Mouse (Mus musculus) neural tube, embryonic 13.5 days (tissue): ENCODE results near the gene Kpna6. TPM values are rescaled to one million over a fixed set of nuclear protein-coding genes. Genes with fewer than 3 reads are reported as not detected.
"Not testable (repeated sequence)": the region's sequence is repeated elsewhere in the genome, so short reads cannot be mapped to it uniquely, and the experiment has no call there.

ENCODE experiments used
- ATAC-seq: fragments of 200-750 bp; cut with Nextera tagmentation; 2 replicates; pipeline ENCODE4 v1.8.0; 2017; ENCODE audit warnings: low read depth, mild to moderate bottlenecking, moderate TSS enrichment, moderate library complexity
- H3K27ac ChIP-seq: fragments of 300-500 bp; sonication (generic); replicated peaks from 2 replicates; pipeline ENCODE4 v1.5.1; 2015; ENCODE audit warnings: moderate library complexity, mild to moderate bottlenecking, inconsistent platforms
- H3K27me3 ChIP-seq: fragments of 300-500 bp; sonication (generic); 2 replicates; pipeline ENCODE4 v1.6.1; 2015; ENCODE audit warnings: mild to moderate bottlenecking, inconsistent platforms
- H3K36me3 ChIP-seq: fragments of 300-500 bp; sonication (generic); 2 replicates; pipeline ENCODE4 v1.6.1; 2015; ENCODE audit warnings: mild to moderate bottlenecking, inconsistent platforms
- H3K4me1 ChIP-seq: fragments of 300-500 bp; sonication (generic); replicated peaks from 2 replicates; pipeline ENCODE4 v1.6.1; 2015; ENCODE audit warnings: inconsistent platforms
- H3K4me2 ChIP-seq: fragments of 300-500 bp; sonication (generic); 2 replicates; pipeline ENCODE4 v1.6.1; 2015; ENCODE audit warnings: inconsistent platforms, mild to moderate bottlenecking, moderate library complexity
- H3K4me3 ChIP-seq: fragments of 300-500 bp; sonication (generic); 2 replicates; pipeline ENCODE4 v1.5.1; 2015; ENCODE audit warnings: mild to moderate bottlenecking, inconsistent platforms
- H3K9ac ChIP-seq: fragments of 300-500 bp; sonication (generic); 2 replicates; pipeline ENCODE4 v1.6.1; 2015; ENCODE audit warnings: moderate library complexity, mild to moderate bottlenecking, inconsistent platforms
- H3K9me3 ChIP-seq: fragments of 300-500 bp; sonication (generic); 2 replicates; pipeline ENCODE4 v1.6.1; 2016; ENCODE audit warnings: inconsistent platforms
- WGBS: fragments of 180-500 bp; shearing (Covaris S2); methylation state at CpG from one replicate; pipeline ENCODE4 v1.1.7; 2015; 5-methylcytosine and 5-hydroxymethylcytosine counted together
- polyA plus RNA-seq: library from polyadenylated mRNA; unstranded; fragments of >200 nt; fragmentation: Nextera tagmentation; extraction: Ambion mirVana; gene quantifications from 2 replicates; pipeline ENCODE4 v1.2.1, GENCODE M21; 2015

The Kpna6 gene
- polyA plus RNA-seq = 14.7 and 16.2 TPM in 2 replicates

DNA sequence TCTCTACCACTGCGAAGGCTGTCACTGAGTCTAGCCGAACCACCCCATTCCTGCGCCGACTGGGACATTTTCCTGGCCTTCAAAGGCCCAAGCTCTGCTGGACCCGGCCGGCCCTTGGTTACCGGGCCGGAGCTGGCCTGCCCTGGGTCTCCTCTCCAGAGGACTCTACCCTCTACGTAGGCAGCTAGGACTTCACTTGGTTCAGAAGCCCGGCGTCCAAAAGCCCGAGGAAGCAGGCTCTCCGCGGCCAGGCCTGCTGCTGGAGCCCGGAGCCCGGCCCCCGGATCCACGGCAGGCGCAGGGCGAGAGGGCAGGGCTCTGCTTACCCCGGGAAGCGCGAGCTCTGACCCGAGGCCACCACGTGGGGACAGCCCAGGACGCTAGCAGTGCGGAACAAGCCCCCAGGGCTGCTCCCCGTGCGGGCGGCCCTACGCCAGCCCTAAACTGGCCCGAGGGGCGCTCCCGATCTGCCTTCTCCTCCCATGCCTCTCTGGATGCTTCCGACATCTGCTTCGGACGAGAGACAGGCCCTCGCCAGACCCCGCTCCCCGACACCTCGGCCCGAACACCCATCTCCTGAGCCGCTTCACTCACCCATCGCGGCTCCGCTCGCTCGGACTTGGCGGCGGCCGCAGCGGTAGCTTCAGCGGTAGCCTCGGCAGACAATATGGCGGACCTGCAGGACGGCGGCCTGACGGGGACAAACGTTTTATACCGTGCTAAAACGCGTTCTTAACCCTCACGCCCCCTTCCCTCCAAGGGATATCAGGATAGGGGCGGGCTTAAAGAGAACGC is at the start of gene Kpna6:
Gene Kpna6, minus strand, starts transcription at position 685 of the 795 bp plus-strand sequence.
- no peaks in the 10 kb centered on the region for H3K9me3 ChIP-seq
- under 1% methylated on average over 65 of the region's 65 CpGs for WGBS
- peak; percentile 92 for ATAC-seq
- peak within 1 kb of the TSS; percentile 97 for H3K4me3 ChIP-seq
- peak within 1 kb of the TSS; percentile 87 for H3K27ac ChIP-seq
- H3K27me3 ChIP-seq = no peaks in the 10 kb centered on the region
- H3K9ac ChIP-seq = peak within 1 kb of the TSS; percentile 94
- peak within 1 kb of the TSS; percentile 97 for H3K4me2 ChIP-seq
- peaks cover 25% of the 10 kb centered on the region for H3K36me3 ChIP-seq
- peaks cover 20% of the 10 kb centered on the region for H3K4me1 ChIP-seq

DNA sequence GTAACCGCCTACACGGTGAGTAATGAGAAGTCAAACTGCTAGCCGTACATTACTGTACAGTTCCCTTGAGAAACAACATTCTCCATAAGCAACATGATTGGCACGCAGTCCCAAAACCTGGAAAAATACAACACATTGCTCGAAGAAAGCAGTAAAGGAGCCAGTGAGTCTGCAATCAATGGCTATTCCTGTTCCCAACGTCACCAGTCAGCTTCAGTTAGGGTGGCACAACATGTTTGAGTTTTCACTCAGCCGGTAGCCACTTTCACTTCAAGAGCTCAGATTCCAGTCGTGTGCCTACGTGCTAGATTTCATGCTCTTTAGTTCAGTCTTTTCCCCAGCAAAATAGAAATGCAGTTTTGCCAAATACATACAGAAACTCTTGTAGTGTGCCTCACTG is 43.7 kb upstream of the Kpna6 start:
- Histone ChIP-seq H3K9ac (no peak overlapping the region), H3K9me3 (no peaks in the 10 kb centered on the region), H3K4me3 (no peak overlapping the region), H3K4me1 (no peaks in the 10 kb centered on the region), H3K27me3 (no peaks in the 10 kb centered on the region), H3K36me3 (peaks cover 83% of the 10 kb centered on the region), H3K4me2 (no peak overlapping the region), H3K27ac (no peak overlapping the region)
- WGBS = 91% methylated on average over 9 of the region's 9 CpGs
- no peak for ATAC-seq

DNA sequence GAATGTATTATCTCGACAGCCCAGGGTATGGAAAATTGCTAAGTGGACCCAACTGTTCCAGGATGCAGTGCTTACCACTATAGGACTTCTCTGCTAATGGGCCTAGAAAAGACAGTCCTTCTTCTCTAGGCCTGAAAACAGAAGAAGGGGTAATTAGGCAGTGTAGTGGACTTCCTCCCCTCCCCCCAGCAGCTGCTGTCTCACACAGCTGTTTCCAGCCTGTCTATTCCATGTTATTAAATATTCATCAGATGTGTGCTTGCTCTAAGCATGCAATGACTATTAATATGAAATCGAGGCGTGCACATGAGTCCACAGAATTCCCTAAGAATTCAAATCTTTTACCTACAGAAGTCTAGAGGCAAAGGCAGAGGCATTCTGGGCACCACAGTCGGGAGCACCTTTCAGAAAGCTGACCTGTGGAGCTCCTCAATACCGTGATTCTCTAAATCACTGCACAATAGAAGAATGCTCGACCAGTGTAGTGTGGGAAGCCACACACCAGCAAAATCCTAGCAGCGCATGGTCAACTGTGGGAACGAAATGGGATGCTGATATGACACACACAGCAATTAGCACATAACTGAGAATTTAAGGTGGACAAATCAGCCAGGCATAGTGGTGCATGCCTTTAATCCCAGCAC is 37.0 kb upstream of the Kpna6 start:
- H3K27me3 ChIP-seq = no peaks in the 10 kb centered on the region
- peak; percentile 86 for ATAC-seq
- H3K9ac ChIP-seq = peak overlapping the region; percentile 39; the same call in 1 of the 2 replicates
- H3K4me1 ChIP-seq = peaks cover 45% of the 10 kb centered on the region
- H3K9me3 ChIP-seq = no peaks in the 10 kb centered on the region
- peaks cover 90% of the 10 kb centered on the region for H3K36me3 ChIP-seq
- WGBS = 46% methylated on average over 8 of the region's 8 CpGs
- H3K4me3 ChIP-seq = no peak overlapping the region
- H3K27ac ChIP-seq = peak overlapping the region; percentile 89
- 0 out of 2 replicates have a peak overlapping the region, but pooled peaks have one; percentile 16 for H3K4me2 ChIP-seq

DNA sequence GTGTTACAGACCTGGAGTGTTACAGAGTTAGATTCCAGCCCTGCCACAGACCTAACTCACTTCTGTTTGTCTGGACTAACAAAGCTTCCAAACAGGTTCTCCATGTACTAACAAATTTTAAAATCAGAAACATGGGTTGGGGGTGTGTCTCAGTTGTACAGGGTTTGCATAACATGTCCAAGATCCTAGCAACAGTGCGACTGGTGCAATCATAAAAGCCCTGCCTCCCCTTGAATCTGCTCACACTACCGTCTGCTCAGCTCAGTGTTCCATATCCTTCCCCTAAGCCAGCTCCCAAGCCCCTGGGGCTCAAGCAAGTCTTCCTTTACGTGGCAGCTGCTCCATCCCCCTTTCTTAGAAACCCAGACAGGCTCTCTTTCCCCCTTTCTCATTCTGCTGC is 34.2 kb upstream of the Kpna6 start:
- Histone ChIP-seq H3K36me3 (peaks cover 81% of the 10 kb centered on the region), H3K27me3 (no peaks in the 10 kb centered on the region), H3K4me3 (no peak overlapping the region), H3K9me3 (no peaks in the 10 kb centered on the region), H3K4me2 (no peak overlapping the region), H3K9ac (no peak overlapping the region), H3K4me1 (peaks cover 68% of the 10 kb centered on the region), H3K27ac (peak overlapping the region; percentile 43; the same call in 1 of the 2 replicates)
- whole genome bisulfite sequencing = 37% methylated on average over 3 of the region's 3 CpGs
- no peak for ATAC-seq

DNA sequence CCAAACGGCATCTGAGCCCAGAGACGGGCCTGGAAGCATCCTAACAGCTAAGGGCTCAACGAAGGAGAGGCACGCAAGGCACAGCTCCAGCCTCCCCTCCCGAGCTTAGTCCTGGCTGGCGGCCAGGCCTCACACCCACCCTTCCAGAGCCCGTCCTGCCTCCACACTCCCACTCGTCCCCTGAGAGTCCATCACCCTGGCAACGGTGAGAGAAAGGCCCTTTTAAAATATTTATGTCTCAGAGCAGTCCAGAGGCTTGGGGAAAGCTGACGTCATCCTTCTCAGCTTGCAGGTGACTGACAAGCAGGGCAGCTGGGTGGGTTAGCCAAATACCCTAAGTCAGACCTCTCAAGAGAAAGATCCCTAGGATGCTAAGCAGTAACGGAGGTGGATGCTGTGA is 29.9 kb upstream of the Kpna6 start:
- ATAC-seq = peak; percentile 77
- WGBS = 6% methylated on average over 11 of the region's 11 CpGs
- H3K9ac ChIP-seq = peak overlapping the region; percentile 47

DNA sequence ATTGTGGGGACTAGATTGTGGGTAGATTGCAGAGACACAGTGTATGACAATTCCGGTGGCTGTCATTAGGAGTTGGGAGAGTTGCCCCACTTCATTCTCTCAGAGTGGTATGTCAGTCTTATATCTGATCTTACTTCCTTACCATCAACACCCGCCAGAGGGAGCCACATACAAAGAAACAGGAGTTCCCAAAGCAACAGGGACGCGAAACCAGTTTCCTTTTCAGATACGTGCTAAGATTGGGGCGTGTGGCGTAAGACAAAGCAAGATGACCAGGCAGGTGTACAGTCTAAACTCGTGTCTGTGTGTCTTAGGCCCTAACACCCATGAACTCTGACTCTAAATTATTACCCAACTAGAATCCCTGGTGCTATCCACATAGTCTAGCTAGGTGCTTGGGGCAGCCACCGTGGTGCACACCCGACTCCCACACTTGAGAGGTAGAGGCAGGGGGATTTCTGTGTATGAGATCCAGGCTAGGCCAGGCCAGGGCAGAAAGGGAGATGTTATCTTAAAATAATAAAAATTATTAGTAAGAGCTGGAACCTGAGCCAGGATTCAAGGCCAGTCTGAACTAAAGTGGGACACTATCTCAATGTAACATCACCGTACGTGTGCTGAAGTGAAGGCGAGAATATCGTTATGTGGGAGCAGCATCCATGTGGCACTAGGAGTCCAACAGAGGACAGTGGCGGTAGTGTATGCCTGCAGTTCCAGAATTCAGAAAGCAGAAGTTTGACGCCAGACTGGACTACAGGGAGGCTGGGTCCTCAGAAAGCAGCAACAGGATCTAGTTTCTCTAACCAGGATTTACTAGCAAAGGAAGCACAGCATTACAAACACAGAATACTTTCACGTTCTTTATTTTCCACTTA is 29.2 kb upstream of the Kpna6 start:
- Histone ChIP-seq H3K9ac (peak overlapping the region; percentile 47), H3K36me3 (peaks cover 36% of the 10 kb centered on the region), H3K9me3 (no peaks in the 10 kb centered on the region), H3K4me2 (peak overlapping the region; percentile 19), H3K4me3 (no peak overlapping the region), H3K4me1 (peaks cover 76% of the 10 kb centered on the region), H3K27me3 (no peaks in the 10 kb centered on the region), H3K27ac (peak overlapping the region; percentile 91)
- WGBS = 52% methylated on average over 17 of the region's 17 CpGs
- ATAC-seq = peak; percentile 17; the same call in 1 of the 2 replicates

More for the DNA sequence above, 29.9 kb upstream of the Kpna6 start:
- Histone ChIP-seq H3K4me3 (no peak overlapping the region), H3K36me3 (peaks cover 38% of the 10 kb centered on the region), H3K27ac (peak overlapping the region; percentile 91), H3K9me3 (no peaks in the 10 kb centered on the region), H3K27me3 (no peaks in the 10 kb centered on the region), H3K4me2 (peak overlapping the region; percentile 19; the same call in 1 of the 2 replicates), H3K4me1 (peaks cover 73% of the 10 kb centered on the region)

DNA sequence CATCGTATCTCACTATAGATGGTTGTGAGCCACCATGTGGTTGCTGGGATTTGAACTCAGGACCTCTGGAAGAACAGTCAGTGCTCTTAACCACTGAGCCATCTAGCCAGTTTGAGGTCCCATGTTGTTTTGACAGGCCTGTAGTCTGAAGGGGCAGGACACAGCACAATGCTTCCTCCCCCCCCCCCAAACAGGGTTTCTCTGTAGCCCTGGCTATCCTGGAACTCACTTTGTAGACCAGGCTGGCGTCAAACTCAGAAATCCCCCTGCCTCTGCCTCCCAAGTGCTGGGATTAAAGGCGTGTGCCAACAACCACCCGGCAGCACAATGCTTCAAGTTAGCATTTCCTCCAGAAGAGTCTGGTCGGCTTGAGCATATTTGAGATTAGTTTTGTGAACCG is 28.1 kb upstream of the Kpna6 start:
- not testable (repeated sequence) for H3K27me3 ChIP-seq, H3K4me2 ChIP-seq, H3K9me3 ChIP-seq, H3K4me3 ChIP-seq, H3K9ac ChIP-seq, ATAC-seq, H3K27ac ChIP-seq
- H3K36me3 ChIP-seq = peaks cover 25% of the 10 kb centered on the region
- WGBS = 97% methylated on average over 6 of the region's 6 CpGs
- H3K4me1 ChIP-seq = peaks cover 67% of the 10 kb centered on the region

DNA sequence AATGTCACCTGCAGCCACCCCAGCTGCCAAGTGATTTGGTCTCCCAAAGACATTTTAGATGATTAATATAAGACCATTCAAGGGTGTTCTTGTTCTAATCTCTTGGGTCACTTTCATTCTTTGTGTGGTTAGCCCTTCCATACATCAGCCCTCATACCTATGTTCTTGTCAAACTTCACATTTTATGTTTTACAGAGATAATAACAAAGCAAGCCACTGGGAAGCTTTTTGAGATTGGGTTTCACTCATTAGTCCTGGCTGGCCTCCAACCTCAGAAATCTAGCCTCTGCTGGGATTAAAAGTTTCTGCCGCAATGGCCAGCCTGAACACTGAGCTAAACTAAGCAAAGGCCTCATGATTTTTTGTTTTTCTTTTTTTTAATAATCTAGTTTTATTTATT is 27.6 kb upstream of the Kpna6 start:
- Histone ChIP-seq H3K27ac (no peak overlapping the region), H3K4me2 (no peak overlapping the region), H3K4me3 (no peak overlapping the region), H3K9ac (no peak overlapping the region), H3K4me1 (peaks cover 68% of the 10 kb centered on the region), H3K27me3 (no peaks in the 10 kb centered on the region), H3K9me3 (no peaks in the 10 kb centered on the region), H3K36me3 (peaks cover 20% of the 10 kb centered on the region)
- WGBS = 81% methylated on average over 1 of the region's 1 CpGs
- ATAC-seq = no peak

DNA sequence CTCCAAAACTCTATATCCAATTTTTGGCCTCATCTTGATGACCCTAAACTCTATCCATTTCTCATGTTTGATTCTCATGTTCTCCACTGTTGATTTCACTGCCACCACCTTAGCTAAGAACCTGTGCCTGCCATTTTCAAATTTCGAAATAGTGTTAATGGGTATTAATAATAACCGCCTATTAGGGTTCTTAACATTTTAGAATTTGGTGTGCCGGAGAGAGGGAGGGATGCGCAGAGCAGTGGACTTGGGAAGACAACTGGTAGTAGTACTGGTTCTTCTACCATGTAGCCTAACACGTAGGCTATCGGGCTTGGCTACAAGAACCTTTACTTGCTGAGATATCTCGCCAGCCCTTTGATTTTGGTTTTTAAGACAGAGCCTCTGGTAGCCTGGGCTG is 24.6 kb upstream of the Kpna6 start:
- Histone ChIP-seq H3K36me3 (peaks cover 22% of the 10 kb centered on the region), H3K9ac (peak overlapping the region; percentile 83), H3K27me3 (no peaks in the 10 kb centered on the region), H3K9me3 (no peaks in the 10 kb centered on the region), H3K4me1 (peaks cover 61% of the 10 kb centered on the region), H3K4me3 (peak overlapping the region; percentile 62), H3K27ac (peak overlapping the region; percentile 98), H3K4me2 (peak overlapping the region; percentile 60)
- WGBS = 82% methylated on average over 7 of the region's 7 CpGs
- ATAC-seq = no peak

DNA sequence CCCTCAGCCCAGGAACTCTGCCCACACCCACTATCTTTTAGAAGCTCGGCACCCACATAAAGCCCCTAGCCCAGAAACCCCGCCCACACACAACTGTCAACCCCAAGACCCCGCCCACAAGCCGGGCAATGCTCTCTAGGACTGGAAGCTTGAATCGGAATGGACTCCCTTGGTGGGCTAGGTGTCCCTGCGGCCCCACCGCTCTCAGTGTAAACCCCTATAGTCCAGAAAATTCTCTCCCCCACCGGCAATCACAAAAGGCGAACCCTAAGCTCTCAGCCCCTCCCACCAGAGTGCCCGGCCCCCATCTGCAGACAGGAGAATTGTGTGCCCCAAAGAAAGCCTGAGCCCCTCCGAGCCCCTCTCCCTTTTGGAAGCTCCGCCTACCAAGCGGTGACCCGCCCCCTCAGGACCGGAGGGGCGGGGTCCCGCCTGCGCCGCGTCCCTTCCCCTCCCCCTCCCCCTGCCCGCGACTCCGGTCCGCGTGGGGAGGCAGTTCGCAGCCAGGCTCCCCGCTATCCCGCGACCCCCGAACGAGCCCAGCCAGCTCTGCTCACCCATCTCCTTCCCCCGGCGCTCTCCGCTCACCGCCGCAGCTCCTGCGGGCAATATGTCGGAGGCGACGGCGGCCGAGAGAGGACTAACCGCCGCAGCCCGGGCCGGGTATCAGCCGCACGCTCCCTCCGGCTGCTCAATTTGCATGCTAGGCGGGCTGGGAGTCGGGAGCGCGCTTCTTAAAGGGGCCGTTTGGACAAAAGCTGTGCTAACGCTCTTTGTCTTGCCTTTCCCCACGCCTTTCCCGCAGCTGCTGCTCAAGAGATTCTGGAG is 23.8 kb upstream of the Kpna6 start, which contains the start of gene Tmem39b:
Gene Tmem39b, minus strand, starts transcription at position 681 of the 828 bp plus-strand sequence.
- under 1% methylated on average over 51 of the region's 57 CpGs for WGBS
- H3K4me2 ChIP-seq = peak within 1 kb of the TSS; percentile 60
- peak; percentile 92 for ATAC-seq
- H3K9me3 ChIP-seq = no peaks in the 10 kb centered on the region
- peak within 1 kb of the TSS; percentile 83 for H3K9ac ChIP-seq
- H3K27ac ChIP-seq = peak within 1 kb of the TSS; percentile 98
- peaks cover 30% of the 10 kb centered on the region for H3K36me3 ChIP-seq
- H3K27me3 ChIP-seq = no peaks in the 10 kb centered on the region
- H3K4me3 ChIP-seq = peak within 1 kb of the TSS; percentile 62
- peaks cover 54% of the 10 kb centered on the region for H3K4me1 ChIP-seq

DNA sequence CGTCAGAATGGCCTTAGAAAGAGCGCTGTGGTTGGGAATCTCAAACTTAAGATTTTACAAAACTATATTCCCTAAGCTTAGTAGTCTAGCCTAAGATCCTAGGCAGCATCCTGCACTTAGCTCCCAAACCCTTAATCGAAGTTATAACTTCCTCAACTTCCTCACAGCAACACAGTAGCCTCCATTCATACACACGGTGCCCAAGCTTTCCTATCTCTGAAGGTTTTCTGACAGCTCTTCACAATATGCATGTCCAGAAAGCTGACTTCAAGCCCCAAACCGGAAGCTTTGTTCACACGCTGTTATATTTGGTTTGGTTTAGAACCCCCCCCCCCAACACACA is 23.2 kb upstream of the Kpna6 start:
- ATAC-seq = 0 out of 2 replicates have a peak, but pooled peaks have one; percentile 0

More for the DNA sequence above, 23.2 kb upstream of the Kpna6 start:
- H3K9ac ChIP-seq = peak overlapping the region; percentile 83
- 23% methylated on average over 6 of the region's 6 CpGs for WGBS
- peaks cover 51% of the 10 kb centered on the region for H3K4me1 ChIP-seq
- no peaks in the 10 kb centered on the region for H3K9me3 ChIP-seq
- peak overlapping the region; percentile 62 for H3K4me3 ChIP-seq
- no peaks in the 10 kb centered on the region for H3K27me3 ChIP-seq
- H3K36me3 ChIP-seq = peaks cover 36% of the 10 kb centered on the region
- H3K4me2 ChIP-seq = peak overlapping the region; percentile 60
- peak overlapping the region; percentile 98 for H3K27ac ChIP-seq
